Mouse (Mus musculus) testis, adult 2 months (tissue): ENCODE results near the gene Ermard. TPM values are rescaled to one million over a fixed set of nuclear protein-coding genes. Genes with fewer than 3 reads are reported as not detected.
A peak's percentile ranks its signal among the peaks of the same experiment; 100 is the strongest.

Experiments used
- H3K27ac ChIP-seq: fragments of 200-500 bp; 2 replicates; pipeline ENCODE4 v1.5.1; 2012; ENCODE audit warnings: low read depth, low read length; ENCODE audit not compliant: control insufficient read depth, insufficient read depth
- H3K27me3 ChIP-seq: fragments of 200-500 bp; 2 replicates; pipeline ENCODE4 v1.6.1; 2012; ENCODE audit warnings: mild to moderate bottlenecking, low read length, moderate library complexity; ENCODE audit not compliant: control insufficient read depth, insufficient read depth
- H3K36me3 ChIP-seq: fragments of 200-500 bp; 2 replicates; pipeline ENCODE4 v1.6.1; 2012; ENCODE audit warnings: mild to moderate bottlenecking, low read length; ENCODE audit not compliant: control insufficient read depth, insufficient read depth
- H3K4me1 ChIP-seq: fragments of 200-500 bp; 2 replicates; pipeline ENCODE4 v1.6.1; 2012; ENCODE audit warnings: low read length; ENCODE audit not compliant: control insufficient read depth, insufficient read depth
- H3K4me3 ChIP-seq: fragments of 200-500 bp; 2 replicates; pipeline ENCODE4 v1.5.1; 2012; ENCODE audit warnings: low read depth, mild to moderate bottlenecking, low read length, moderate library complexity, mixed read lengths; ENCODE audit not compliant: control insufficient read depth
- CTCF ChIP-seq: fragments of 200-500 bp; IDR thresholded peaks from 2 replicates; pipeline ENCODE4 v1.5.1; 2012; ENCODE audit warnings: low read depth, mild to moderate bottlenecking, inconsistent platforms, low read length, moderate library complexity; ENCODE audit not compliant: control insufficient read depth, insufficient read depth, insufficient replicate concordance
- POLR2A ChIP-seq: fragments of 200-500 bp; IDR thresholded peaks from 2 replicates; pipeline ENCODE4 v1.6.1; 2012; ENCODE audit warnings: low read depth, mild to moderate bottlenecking, inconsistent platforms, low read length, moderate library complexity; ENCODE audit not compliant: control insufficient read depth
- polyA plus RNA-seq: library from polyadenylated mRNA; depleted of rRNA; stranded (reverse); fragments of >200 nt; gene quantifications from 2 replicates; pipeline ENCODE4 v1.2.3, GENCODE M21; 2012

Ermard gene
- polyA plus RNA-seq, 1 experiment, result 54.6 TPM

DNA sequence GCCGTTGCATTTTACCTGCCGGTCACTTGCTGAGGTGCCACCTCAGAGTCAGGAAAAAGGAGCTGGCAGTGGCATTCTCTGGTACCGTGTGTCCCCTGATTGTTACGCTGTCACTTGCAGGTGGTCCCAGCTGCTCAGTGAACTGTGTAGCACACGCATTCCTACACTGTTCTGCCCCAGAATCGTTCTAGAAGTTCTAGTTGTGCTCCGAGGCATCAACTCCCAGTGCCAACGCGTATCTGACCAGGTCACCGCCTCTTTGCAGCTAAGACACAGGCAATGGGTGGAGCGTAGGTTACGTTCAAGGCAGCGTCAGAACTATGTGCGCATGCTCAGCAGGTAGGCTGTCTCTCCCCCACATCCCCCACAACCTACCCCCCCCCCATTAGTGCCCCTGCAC, 18.6 kb downstream of the Ermard start:
- TF ChIP-seq POLR2A, result no peak
- TF ChIP-seq CTCF, result no peak
- H3K36me3 ChIP-seq, result peaks cover 4% of the 10 kb centered on the region

DNA sequence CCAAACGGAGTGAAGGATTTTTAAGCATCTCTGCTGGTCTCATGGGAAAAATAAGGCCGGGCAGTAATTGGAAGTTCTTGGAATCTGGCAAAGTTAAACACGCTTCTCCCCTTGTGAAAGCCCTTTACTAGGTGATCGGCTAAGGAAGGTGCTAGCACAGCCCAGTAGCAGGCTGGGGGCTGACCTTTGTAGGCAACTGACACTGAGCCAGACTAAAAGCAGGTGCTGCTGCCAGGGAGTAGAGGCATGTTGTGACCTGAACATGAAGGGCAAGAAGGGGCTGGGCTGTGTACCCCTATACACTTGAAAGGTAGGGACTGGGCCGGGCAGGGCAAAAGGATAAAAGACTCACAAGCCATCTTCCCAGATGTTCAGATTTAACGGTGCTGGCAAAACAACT, 19.3 kb downstream of the Ermard start:
- H3K36me3 ChIP-seq, result peaks cover 6% of the 10 kb centered on the region
- TF ChIP-seq POLR2A (no peak), CTCF (no peak)

More for the DNA sequence above, 18.6 kb downstream of the Ermard start:
- Histone ChIP-seq H3K4me3 (no peak overlapping the region), H3K4me1 (no peaks in the 10 kb centered on the region), H3K27me3 (no peaks in the 10 kb centered on the region), H3K27ac (no peak overlapping the region)

GRCm38 (mm10) chr17:15065391-15066024, 24.5 kb downstream of the Ermard start:
- Histone ChIP-seq H3K4me1 (0 out of 2 replicates have a peak, but pooled peaks cover 2% of the 10 kb centered on the region), H3K36me3 (peaks cover 3% of the 10 kb centered on the region), H3K27me3 (no peaks in the 10 kb centered on the region), H3K27ac (no peak overlapping the region), H3K4me3 (no peak overlapping the region; the same call in 1 of the 2 replicates)
- TF ChIP-seq CTCF (no peak), POLR2A (no peak)

More for the DNA sequence above, 19.3 kb downstream of the Ermard start:
- no peaks in the 10 kb centered on the region for H3K4me1 ChIP-seq
- H3K27ac ChIP-seq, result no peak overlapping the region
- H3K27me3 ChIP-seq, result no peaks in the 10 kb centered on the region
- no peak overlapping the region for H3K4me3 ChIP-seq

DNA sequence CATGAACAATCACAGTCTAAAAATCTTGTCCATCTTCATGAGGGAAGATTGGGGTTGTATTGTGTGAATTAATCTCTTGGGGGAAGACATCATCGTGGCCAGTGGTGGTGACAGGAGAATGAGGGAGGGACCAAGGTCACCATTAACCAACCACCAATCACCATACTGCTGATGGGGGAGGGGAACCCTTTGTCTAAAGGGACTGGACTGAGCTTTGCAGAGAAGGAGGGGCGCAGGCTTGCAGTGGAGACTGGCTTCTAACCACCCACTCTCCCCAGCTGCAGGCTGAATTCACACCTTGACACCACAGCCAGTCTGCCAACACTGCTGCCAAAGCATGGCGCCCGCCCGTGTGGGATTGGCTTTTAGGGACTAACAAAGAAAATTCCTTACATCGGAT, 25.1 kb downstream of the Ermard start:
- no peak overlapping the region for H3K4me3 ChIP-seq
- no peak overlapping the region for H3K27ac ChIP-seq

DNA sequence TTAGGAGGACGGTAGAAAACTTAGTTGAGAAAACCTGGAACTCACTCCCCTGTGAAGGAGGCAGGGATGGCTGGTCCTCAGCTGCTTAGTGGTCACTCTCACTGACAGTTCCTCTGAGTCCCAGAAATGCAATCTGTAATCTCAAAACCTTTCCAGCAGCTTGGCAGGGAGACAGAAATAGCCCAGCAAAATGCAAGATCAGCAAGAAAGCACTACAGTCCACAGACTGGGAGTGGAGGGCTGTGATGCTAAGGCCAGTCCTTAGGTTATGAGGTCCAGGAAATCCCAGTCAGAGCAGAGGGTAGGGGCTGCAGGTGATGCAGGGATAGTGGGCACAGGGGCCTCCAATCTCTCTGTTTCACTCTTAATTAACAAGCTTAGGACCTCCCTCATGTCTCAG, 25.9 kb downstream of the Ermard start:
- Histone ChIP-seq H3K4me3 (no peak overlapping the region), H3K4me1 (0 out of 2 replicates have a peak, but pooled peaks cover 2% of the 10 kb centered on the region), H3K36me3 (peaks cover 2% of the 10 kb centered on the region), H3K27ac (no peak overlapping the region), H3K27me3 (no peaks in the 10 kb centered on the region)
- no peak for TF ChIP-seq POLR2A
- TF ChIP-seq CTCF, result no peak

More for the DNA sequence above, 25.1 kb downstream of the Ermard start:
- Histone ChIP-seq H3K4me1 (0 out of 2 replicates have a peak, but pooled peaks cover 2% of the 10 kb centered on the region), H3K27me3 (no peaks in the 10 kb centered on the region), H3K36me3 (peaks cover 3% of the 10 kb centered on the region)
- TF ChIP-seq POLR2A (no peak), CTCF (no peak)

DNA sequence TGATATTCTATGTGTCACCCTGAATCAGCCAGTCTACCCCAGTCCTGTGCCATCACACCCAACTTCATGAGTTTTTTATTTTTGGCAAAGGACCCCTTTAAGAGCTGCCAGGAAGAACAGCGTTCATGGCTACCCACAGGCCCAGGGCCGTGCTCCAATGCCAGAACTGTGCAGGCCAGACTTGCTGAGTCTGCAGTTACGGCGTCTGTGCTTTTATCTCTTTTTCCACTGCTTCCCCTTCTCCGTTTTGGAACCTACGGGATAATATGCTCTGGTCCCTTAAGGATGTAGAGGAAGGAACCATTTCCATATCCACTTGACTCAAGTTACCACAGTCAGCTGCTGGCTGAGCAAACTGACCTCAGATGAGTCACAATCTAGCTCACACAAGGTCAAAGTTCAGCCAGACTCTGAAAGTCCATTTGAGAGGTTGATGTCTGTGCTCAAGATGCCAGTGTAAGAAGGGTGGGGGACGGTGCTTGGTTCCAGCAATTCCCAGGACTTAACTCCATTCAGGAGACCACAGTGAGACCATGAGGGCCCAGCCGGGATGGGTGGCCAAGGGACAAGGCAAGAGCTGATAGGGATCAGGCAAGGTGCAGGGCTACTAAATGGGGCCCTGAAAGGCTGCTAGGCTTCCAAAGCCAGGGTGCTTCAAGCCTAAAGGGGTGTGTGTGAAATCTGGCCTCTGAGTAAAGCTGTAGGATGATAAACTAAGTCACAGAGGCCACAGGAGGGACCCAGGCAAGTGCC, 27.2 kb downstream of the Ermard start:
- TF ChIP-seq POLR2A (no peak; the same call in 1 of the 2 replicates), CTCF (no peak)
- Histone ChIP-seq H3K4me1 (0 out of 2 replicates have a peak, but pooled peaks cover 2% of the 10 kb centered on the region), H3K4me3 (peak overlapping the region; percentile 19; the same call in 1 of the 2 replicates), H3K27me3 (no peaks in the 10 kb centered on the region), H3K36me3 (peaks cover 2% of the 10 kb centered on the region; the same call in 1 of the 2 replicates), H3K27ac (peak overlapping the region; percentile 47)

GRCm38 (mm10) chr17:15069124-15069523, 28.1 kb downstream of the Ermard start:
- 0 out of 2 replicates have a peak, but pooled peaks cover 2% of the 10 kb centered on the region for H3K4me1 ChIP-seq
- H3K27me3 ChIP-seq, result no peaks in the 10 kb centered on the region
- H3K36me3 ChIP-seq, result peaks cover 2% of the 10 kb centered on the region; the same call in 1 of the 2 replicates
- no peak overlapping the region; the same call in 1 of the 2 replicates for H3K4me3 ChIP-seq
- TF ChIP-seq POLR2A (no peak), CTCF (no peak)
- no peak overlapping the region for H3K27ac ChIP-seq
